Mouse (Mus musculus) megakaryocyte, embryonic 14.5 days (primary cell): ENCODE measurements around the gene Gp1ba. TPM values are rescaled to one million over a fixed set of nuclear protein-coding genes. Genes with fewer than 3 reads are reported as not detected.

Experiments
- H3K27me3 ChIP-seq: replicated peaks from 2 replicates; pipeline ENCODE3; 2012; ENCODE audit warnings: inconsistent platforms
- H3K36me3 ChIP-seq: replicated peaks from 2 replicates; pipeline ENCODE3; 2012; ENCODE audit warnings: low read length, inconsistent platforms, mixed read lengths
- H3K4me1 ChIP-seq: 2 replicates; pipeline ENCODE4 v1.6.1; 2012; ENCODE audit warnings: inconsistent platforms
- H3K4me3 ChIP-seq: replicated peaks from 2 replicates; pipeline ENCODE3; 2012; ENCODE audit warnings: moderate library complexity, mild to moderate bottlenecking, inconsistent platforms
- H3K9me3 ChIP-seq: 2 replicates; pipeline ENCODE4 v1.6.1; 2012; ENCODE audit warnings: inconsistent platforms
- FLI1 ChIP-seq: IDR thresholded peaks from 2 replicates; pipeline ENCODE4 v1.6.1; 2012; ENCODE audit warnings: low read length, inconsistent platforms, mixed read lengths
- GATA1 ChIP-seq: IDR thresholded peaks from 3 replicates; pipeline ENCODE4 v1.6.1; 2012; ENCODE audit warnings: mixed read lengths, low read length, inconsistent platforms, borderline replicate concordance
- polyA plus RNA-seq: library from polyadenylated mRNA; stranded (reverse); fragments of >175 nt; gene quantifications from 2 replicates; pipeline ENCODE4 v1.2.3, GENCODE M21; 2012; ENCODE audit warnings: low replicate concordance; ENCODE audit not compliant: insufficient read depth

Gp1ba gene
- polyA plus RNA-seq, 1 experiment = 898 TPM

- no peaks in the 10 kb centered on the region for H3K27me3 ChIP-seq
- H3K4me3 ChIP-seq = no peak overlapping the region
- peaks cover 56% of the 10 kb centered on the region for H3K4me1 ChIP-seq
- TF ChIP-seq GATA1 (no peak), FLI1 (no peak)
- no peaks in the 10 kb centered on the region for H3K9me3 ChIP-seq
- H3K36me3 ChIP-seq = no peaks in the 10 kb centered on the region
These were observed 12.0 kb upstream of the Gp1ba start for GRCm38 (mm10) chr11:70626877-70627276.

DNA sequence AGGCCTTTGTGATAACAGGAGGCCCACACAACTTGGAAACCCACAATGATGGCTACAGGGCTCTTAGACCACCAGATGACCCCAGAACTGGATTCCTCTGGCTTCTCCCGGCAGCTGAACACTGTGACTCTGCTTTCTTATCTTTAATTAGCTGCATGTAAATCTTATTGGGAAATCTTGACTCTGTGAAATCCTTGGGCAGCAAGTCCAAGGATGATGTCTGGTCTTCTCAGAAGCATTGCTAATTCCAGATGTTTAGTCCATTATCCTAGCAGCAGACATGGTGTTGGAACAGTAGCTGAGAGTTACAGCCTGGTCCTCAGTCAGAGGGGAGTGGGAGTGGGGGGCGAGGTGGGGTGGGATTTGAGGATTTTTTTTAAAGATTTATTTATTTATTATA, 10.5 kb upstream of the Gp1ba start:
- Histone ChIP-seq H3K4me3 (no peak overlapping the region), H3K9me3 (no peaks in the 10 kb centered on the region), H3K4me1 (peaks cover 53% of the 10 kb centered on the region), H3K36me3 (no peaks in the 10 kb centered on the region), H3K27me3 (no peaks in the 10 kb centered on the region)
- TF ChIP-seq GATA1 (no peak), FLI1 (no peak)

GRCm38 (mm10) chr11:70629557-70629956, 9.4 kb upstream of the Gp1ba start:
- Histone ChIP-seq H3K4me3 (no peak overlapping the region), H3K36me3 (peaks cover 3% of the 10 kb centered on the region), H3K9me3 (no peaks in the 10 kb centered on the region), H3K27me3 (no peaks in the 10 kb centered on the region), H3K4me1 (peaks cover 60% of the 10 kb centered on the region)
- TF ChIP-seq GATA1 = no peak
- no peak for TF ChIP-seq FLI1

- no peak for TF ChIP-seq GATA1
- TF ChIP-seq FLI1 = no peak
- H3K4me3 ChIP-seq = peak overlapping the region; percentile 70
- H3K9me3 ChIP-seq = no peaks in the 10 kb centered on the region
- H3K4me1 ChIP-seq = peaks cover 65% of the 10 kb centered on the region
- peaks cover 5% of the 10 kb centered on the region for H3K36me3 ChIP-seq
- H3K27me3 ChIP-seq = no peaks in the 10 kb centered on the region
These were observed 8.8 kb upstream of the Gp1ba start for GRCm38 (mm10) chr11:70630129-70630528.

DNA sequence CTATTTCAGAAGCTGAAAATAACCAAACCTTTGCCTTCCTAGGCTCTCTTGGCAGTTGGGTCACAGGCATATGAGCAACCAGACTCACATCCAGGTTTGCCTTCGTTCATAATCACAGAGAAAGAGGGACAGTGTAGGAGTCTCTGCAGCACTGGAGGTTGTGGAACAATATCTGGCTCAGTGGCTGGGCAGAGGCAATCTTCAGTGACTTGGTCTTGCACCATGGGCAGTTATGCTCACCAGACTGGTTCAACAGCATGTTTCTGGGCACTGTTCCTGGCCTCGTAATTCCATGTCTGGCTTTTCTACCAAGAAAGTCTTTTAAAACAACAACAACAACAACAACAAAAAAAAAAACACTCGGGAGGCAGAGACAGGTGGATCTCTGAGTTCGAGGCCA, 3.3 kb upstream of the Gp1ba start:
- Histone ChIP-seq H3K4me3 (peak overlapping the region; percentile 56), H3K27me3 (no peaks in the 10 kb centered on the region), H3K4me1 (peaks cover 86% of the 10 kb centered on the region), H3K9me3 (no peaks in the 10 kb centered on the region), H3K36me3 (peaks cover 20% of the 10 kb centered on the region)
- no peak for TF ChIP-seq FLI1
- TF ChIP-seq GATA1 = no peak

DNA sequence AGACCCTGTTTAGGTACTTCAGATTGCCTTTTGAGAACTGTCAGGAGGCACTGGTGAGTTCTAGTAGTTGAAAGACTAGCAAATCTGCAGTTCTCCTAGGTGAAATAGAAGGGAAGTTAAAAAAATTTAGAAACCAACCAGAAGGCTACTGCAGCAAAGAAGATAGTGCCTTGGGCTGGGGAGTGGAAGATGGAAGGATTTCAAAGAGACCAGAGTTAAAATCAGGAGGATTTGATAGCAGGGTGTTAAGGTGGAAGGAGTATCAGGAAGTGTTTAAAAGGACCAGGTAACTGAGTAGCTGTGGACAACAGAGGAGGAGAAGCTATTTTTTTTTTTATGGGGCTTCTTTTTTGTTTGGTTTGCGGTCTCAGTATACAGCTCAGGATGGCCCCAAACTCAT, 1.2 kb upstream of the Gp1ba start:
- peaks cover 41% of the 10 kb centered on the region for H3K36me3 ChIP-seq
- H3K4me1 ChIP-seq = peaks cover 79% of the 10 kb centered on the region
- no peaks in the 10 kb centered on the region for H3K9me3 ChIP-seq
- peak overlapping the region; percentile 93 for H3K4me3 ChIP-seq
- H3K27me3 ChIP-seq = no peaks in the 10 kb centered on the region
- no peak for TF ChIP-seq FLI1
- TF ChIP-seq GATA1 = no peak

GRCm38 (mm10) chr11:70638293-70638692, 629 bp upstream of the Gp1ba start:
- no peak for TF ChIP-seq GATA1
- TF ChIP-seq FLI1 = no peak
- Histone ChIP-seq H3K36me3 (peaks cover 46% of the 10 kb centered on the region), H3K4me1 (peaks cover 81% of the 10 kb centered on the region), H3K27me3 (no peaks in the 10 kb centered on the region), H3K4me3 (peak overlapping the region; percentile 93), H3K9me3 (no peaks in the 10 kb centered on the region)

DNA sequence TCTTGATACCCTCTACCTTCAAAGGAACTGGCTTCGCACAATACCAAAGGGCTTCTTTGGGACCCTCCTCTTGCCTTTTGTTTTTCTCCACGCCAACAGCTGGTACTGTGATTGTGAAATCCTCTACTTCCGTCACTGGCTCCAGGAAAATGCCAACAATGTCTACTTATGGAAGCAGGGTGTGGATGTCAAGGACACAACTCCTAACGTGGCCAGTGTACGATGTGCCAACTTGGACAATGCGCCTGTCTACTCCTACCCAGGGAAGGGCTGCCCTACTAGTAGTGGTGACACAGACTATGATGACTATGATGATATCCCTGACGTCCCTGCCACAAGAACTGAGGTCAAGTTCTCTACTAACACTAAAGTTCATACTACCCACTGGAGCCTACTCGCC, 1.1 kb downstream of the Gp1ba start:
- Histone ChIP-seq H3K4me3 (peak overlapping the region; percentile 93), H3K36me3 (peaks cover 58% of the 10 kb centered on the region), H3K4me1 (peaks cover 83% of the 10 kb centered on the region), H3K9me3 (no peaks in the 10 kb centered on the region), H3K27me3 (no peaks in the 10 kb centered on the region)
- TF ChIP-seq FLI1 = no peak
- TF ChIP-seq GATA1 = no peak

- peaks cover 87% of the 10 kb centered on the region for H3K4me1 ChIP-seq
- no peaks in the 10 kb centered on the region for H3K9me3 ChIP-seq
- H3K27me3 ChIP-seq = no peaks in the 10 kb centered on the region
- no peak for TF ChIP-seq FLI1
- no peak for TF ChIP-seq GATA1
- H3K36me3 ChIP-seq = peaks cover 71% of the 10 kb centered on the region
- peak overlapping the region; percentile 93 for H3K4me3 ChIP-seq
These were observed 2.3 kb downstream of the Gp1ba start for GRCm38 (mm10) chr11:70641241-70641640.

- Histone ChIP-seq H3K27me3 (no peaks in the 10 kb centered on the region), H3K9me3 (no peaks in the 10 kb centered on the region), H3K4me3 (peak overlapping the region; percentile 93), H3K4me1 (peaks cover 74% of the 10 kb centered on the region), H3K36me3 (peaks cover 75% of the 10 kb centered on the region)
- no peak for TF ChIP-seq FLI1
- TF ChIP-seq GATA1 = no peak
These were observed 4.1 kb downstream of the Gp1ba start for GRCm38 (mm10) chr11:70643051-70643450.

- H3K27me3 ChIP-seq = no peaks in the 10 kb centered on the region
- H3K36me3 ChIP-seq = peaks cover 84% of the 10 kb centered on the region
- peak overlapping the region; percentile 93 for H3K4me3 ChIP-seq
- H3K9me3 ChIP-seq = no peaks in the 10 kb centered on the region
- H3K4me1 ChIP-seq = peaks cover 71% of the 10 kb centered on the region
- TF ChIP-seq GATA1 (no peak), FLI1 (no peak)
These were observed 5.7 kb downstream of the Gp1ba start for GRCm38 (mm10) chr11:70644564-70645103.
